28 mouse cellular contexts compared by ENCODE assay signal in genomic region chr9:62422926-62423325, GRCm38 (mm10).
DNase-seq lines count a peak whose midpoint lies in the region; ATAC-seq and TF ChIP-seq lines count a peak whose summit lies in the region.
"Had no signal": no experiment of that assay in that cellular context is flagged by ENCODE, and none has a peak within 500 bp of the region (broad histone marks: within the 10 kb centered on the region; RNA-seq: fewer than 3 reads in every experiment).

No protein-coding gene starts in this region.

- no peak for DNase-seq in gastrocnemius, adult 2 months
- no peak for DNase-seq in gastrocnemius, adult 8-10 months (ENCODE audit: low spot score in 2 of 2)
- DNase-seq in heart, postnatal 36 days = no peak
- peak; percentile 2 for DNase-seq in layer of hippocampus, adult 9-11 months
- no peak for DNase-seq in layer of hippocampus, postnatal 14 days (ENCODE audit: low spot score in 2 of 2)
- peak; percentile 57 for DNase-seq in midbrain, embryonic 11.5 days (ENCODE audit: low spot score, missing footprints)
- DNase-seq: adrenal gland, postnatal 25 days; cerebellum, postnatal 14 days; forebrain, postnatal 0 days; gastrocnemius, postnatal 25 days; kidney, adult 2 months; kidney, postnatal 36 days; liver; lung, postnatal 10 days; right cerebral cortex, postnatal 4 days; thymus, adult 18-20 months; thymus, postnatal 25 days had no signal

- no peaks in the 10 kb centered on the region for H3K36me3 ChIP-seq in heart, embryonic 11.5 days (ENCODE audit: control insufficient read depth, insufficient read depth, low read length)
- 0 out of 2 replicates have a peak, but pooled peaks cover 3% of the 10 kb centered on the region for H3K36me3 ChIP-seq in midbrain, embryonic 11.5 days (ENCODE audit: control insufficient read depth, insufficient read depth, low read length)
- peaks cover 64% of the 10 kb centered on the region for H3K36me3 ChIP-seq in midbrain, embryonic 13.5 days
- H3K36me3 ChIP-seq: embryonic facial prominence, embryonic 15.5 days; intestine, embryonic 15.5 days; liver, embryonic 15.5 days had no signal

- ATAC-seq in heart, embryonic 11.5 days (replicated peaks; ENCODE audit: insufficient number of reproducible peaks, low FRiP score, low TSS enrichment) = no peak
- no peak for ATAC-seq in midbrain, embryonic 11.5 days (ENCODE audit: low FRiP score)
- ATAC-seq in midbrain, embryonic 13.5 days = no peak
- ATAC-seq: forebrain, postnatal 0 days; hindbrain, postnatal 0 days; intestine, embryonic 15.5 days had no signal

- H3K4me2 ChIP-seq in heart, embryonic 11.5 days = no peak overlapping the region
- H3K4me2 ChIP-seq in midbrain, embryonic 11.5 days = no peak overlapping the region
- no peak overlapping the region for H3K4me2 ChIP-seq in midbrain, embryonic 13.5 days (replicated peaks)
- H3K4me2 ChIP-seq: embryonic facial prominence, embryonic 15.5 days; forebrain, embryonic 12.5 days; intestine, embryonic 15.5 days; liver, embryonic 15.5 days; midbrain, embryonic 12.5 days; neural tube, embryonic 13.5 days had no signal

- H3K4me3 ChIP-seq in gastrocnemius, adult 2 months = no peak overlapping the region
- no peak overlapping the region for H3K4me3 ChIP-seq in heart, embryonic 11.5 days (ENCODE audit: low read depth, low read length)
- H3K4me3 ChIP-seq in midbrain, embryonic 11.5 days (ENCODE audit: low read depth, low read length) = no peak overlapping the region
- no peak overlapping the region for H3K4me3 ChIP-seq in midbrain, embryonic 13.5 days (replicated peaks)
- H3K4me3 ChIP-seq: embryonic facial prominence, embryonic 10.5 days; embryonic facial prominence, embryonic 15.5 days; forebrain, embryonic 12.5 days; intestine, embryonic 15.5 days; liver, embryonic 15.5 days; midbrain, embryonic 12.5 days; neural tube, embryonic 13.5 days had no signal

- H3K9ac ChIP-seq in heart, embryonic 11.5 days (ENCODE audit: low read depth, low read length) = no peak overlapping the region
- no peak overlapping the region for H3K9ac ChIP-seq in midbrain, embryonic 11.5 days (ENCODE audit: low read length)
- no peak overlapping the region for H3K9ac ChIP-seq in midbrain, embryonic 13.5 days (replicated peaks)
- H3K9ac ChIP-seq: embryonic facial prominence, embryonic 15.5 days; forebrain, embryonic 12.5 days; forebrain, postnatal 0 days; intestine, embryonic 15.5 days; liver, embryonic 15.5 days; midbrain, embryonic 12.5 days; neural tube, embryonic 13.5 days had no signal

- H3K4me1 ChIP-seq in heart, embryonic 11.5 days (ENCODE audit: control insufficient read depth, insufficient read depth, low read length) = peaks cover 35% of the 10 kb centered on the region
- 0 out of 2 replicates have a peak, but pooled peaks cover 3% of the 10 kb centered on the region for H3K4me1 ChIP-seq in midbrain, embryonic 11.5 days (ENCODE audit: control insufficient read depth, insufficient read depth, low read length)
- H3K4me1 ChIP-seq in midbrain, embryonic 13.5 days (replicated peaks) = peaks cover 13% of the 10 kb centered on the region

- TF ChIP-seq CTCF in gastrocnemius, adult 2 months (IDR thresholded peaks at IDR 0.05) = no peak

- H3K9me3 ChIP-seq in heart, embryonic 11.5 days (replicated peaks; ENCODE audit: control insufficient read depth, low read length) = no peaks in the 10 kb centered on the region; the same call in 1 of the 2 replicates
- peaks cover 4% of the 10 kb centered on the region; the same call in 1 of the 2 replicates for H3K9me3 ChIP-seq in midbrain, embryonic 11.5 days (ENCODE audit: control insufficient read depth, low read length)
- H3K9me3 ChIP-seq in midbrain, embryonic 13.5 days = no peaks in the 10 kb centered on the region
- H3K9me3 ChIP-seq: embryonic facial prominence, embryonic 15.5 days; intestine, embryonic 15.5 days; liver, embryonic 15.5 days; midbrain, embryonic 12.5 days had no signal

- H3K27ac ChIP-seq in gastrocnemius, adult 2 months = peak overlapping the region; percentile 20; the same call in 1 of the 2 replicates
- H3K27ac ChIP-seq in heart, embryonic 11.5 days (ENCODE audit: low read depth, low read length) = peak overlapping the region; percentile 10; the same call in 1 of the 2 replicates
- no peak overlapping the region for H3K27ac ChIP-seq in midbrain, embryonic 11.5 days (ENCODE audit: low read depth, low read length)
- H3K27ac ChIP-seq in midbrain, embryonic 13.5 days = no peak overlapping the region
- H3K27ac ChIP-seq: embryonic facial prominence, embryonic 10.5 days; embryonic facial prominence, embryonic 15.5 days; forebrain, embryonic 12.5 days; hindbrain, postnatal 0 days; intestine, embryonic 15.5 days; liver, embryonic 15.5 days; midbrain, embryonic 12.5 days; neural tube, embryonic 13.5 days; stomach, postnatal 0 days had no signal

- 53% methylated on average over 10 of the region's 10 CpGs for WGBS in heart, embryonic 11.5 days (ENCODE audit: insufficient replicate concordance)
- WGBS in midbrain, embryonic 11.5 days = 85% methylated on average over 10 of the region's 10 CpGs
- 94% methylated on average over 10 of the region's 10 CpGs for WGBS in midbrain, embryonic 13.5 days

- intact Hi-C loops in gastrocnemius, adult 2 months (cut with DNase I) = no loop called here
- intact Hi-C loops in heart, postnatal 36 days (cut with DNase I) = no loop called here

- no peaks in the 10 kb centered on the region for H3K27me3 ChIP-seq in heart, embryonic 11.5 days (ENCODE audit: control insufficient read depth, insufficient read depth, low read length)
- no peaks in the 10 kb centered on the region for H3K27me3 ChIP-seq in midbrain, embryonic 11.5 days (ENCODE audit: control insufficient read depth, insufficient read depth, low read length)
- no peaks in the 10 kb centered on the region for H3K27me3 ChIP-seq in midbrain, embryonic 13.5 days
- H3K27me3 ChIP-seq: embryonic facial prominence, embryonic 15.5 days; forebrain, embryonic 12.5 days; intestine, embryonic 15.5 days; liver, embryonic 15.5 days; midbrain, embryonic 12.5 days; neural tube, embryonic 13.5 days had no signal

Comparison
In these comparisons a context has a peak if more than half of its experiments do, and no peak if none do; other contexts are left out.
1. DNase-seq: peak in layer of hippocampus, adult 9-11 months (single experiment) and midbrain, embryonic 11.5 days (single experiment); none in gastrocnemius, adult 2 months (single experiment), gastrocnemius, adult 8-10 months (0 of 2), heart, postnatal 36 days (0 of 2) and layer of hippocampus, postnatal 14 days (0 of 2).
2. H3K27ac ChIP-seq: peak in gastrocnemius, adult 2 months (single experiment) and heart, embryonic 11.5 days (single experiment); none in midbrain, embryonic 11.5 days (single experiment) and midbrain, embryonic 13.5 days (single experiment).